Mouse (Mus musculus) heart, embryonic 11.5 days (tissue): ENCODE data around the gene Muc3. TPM values are rescaled to one million over a fixed set of nuclear protein-coding genes. Genes with fewer than 3 reads are reported as not detected.

Experiments
- polyA plus RNA-seq: library from polyadenylated mRNA; unstranded; fragments of >200 nt; fragmentation: Nextera tagmentation; extraction: Ambion mirVana; gene quantifications from 2 replicates; pipeline ENCODE4 v1.2.1, GENCODE M21; 2014

Muc3 gene
- polyA plus RNA-seq, 1 experiment from 2014 or later, result not detected

Other genes starting within 250 kb of the Muc3 start
- gene Ift22, start 241.2 kb downstream of the Muc3 start, polyA plus RNA-seq, result 41.4 and 45.5 TPM in 2 replicates
- 279 and 286 TPM in 2 replicates for gene Fis1, start 196.0 kb downstream of the Muc3 start, polyA plus RNA-seq
- gene Cldn15, start 182.7 kb downstream of the Muc3 start, polyA plus RNA-seq, result 1.3 and 1.9 TPM in 2 replicates
- gene Plod3, start 162.3 kb downstream of the Muc3 start, polyA plus RNA-seq, result 33.0 and 36.4 TPM in 2 replicates
- 92.4 and 92.9 TPM in 2 replicates for gene Znhit1, start 161.3 kb downstream of the Muc3 start, polyA plus RNA-seq
- 0.20 TPM in 1 of 2 replicates, not detected in the other for gene Vgf, start 122.9 kb downstream of the Muc3 start, polyA plus RNA-seq
- gene Ap1s1, start 103.2 kb downstream of the Muc3 start, polyA plus RNA-seq, result 131 and 145 TPM in 2 replicates
- gene Serpine1, start 77.1 kb downstream of the Muc3 start, polyA plus RNA-seq, result 0.52 and 0.97 TPM in 2 replicates
- 5.8 and 9.4 TPM in 2 replicates for gene Trim56, start 33.1 kb downstream of the Muc3 start, polyA plus RNA-seq
- gene Muc3a, start 63.1 kb upstream of the Muc3 start, polyA plus RNA-seq, result 0.27 and 0.45 TPM in 2 replicates
- 20.3 and 22.2 TPM in 2 replicates for gene Ache, start 138.2 kb upstream of the Muc3 start, polyA plus RNA-seq
- 9.1 and 10.3 TPM in 2 replicates for gene Ufsp1, start 145.3 kb upstream of the Muc3 start, polyA plus RNA-seq
- gene Srrt, start 158.4 kb upstream of the Muc3 start, polyA plus RNA-seq, result 92.0 and 96.9 TPM in 2 replicates
- gene Trip6, start 165.1 kb upstream of the Muc3 start, polyA plus RNA-seq, result 36.7 and 41.1 TPM in 2 replicates
- gene Slc12a9, start 184.3 kb upstream of the Muc3 start, polyA plus RNA-seq, result 5.1 and 5.6 TPM in 2 replicates
- 27.3 and 35.6 TPM in 2 replicates for gene Ephb4, start 200.8 kb upstream of the Muc3 start, polyA plus RNA-seq